Mouse (Mus musculus): Measurements from ENCODE around the gene Sclt1.

DNA sequence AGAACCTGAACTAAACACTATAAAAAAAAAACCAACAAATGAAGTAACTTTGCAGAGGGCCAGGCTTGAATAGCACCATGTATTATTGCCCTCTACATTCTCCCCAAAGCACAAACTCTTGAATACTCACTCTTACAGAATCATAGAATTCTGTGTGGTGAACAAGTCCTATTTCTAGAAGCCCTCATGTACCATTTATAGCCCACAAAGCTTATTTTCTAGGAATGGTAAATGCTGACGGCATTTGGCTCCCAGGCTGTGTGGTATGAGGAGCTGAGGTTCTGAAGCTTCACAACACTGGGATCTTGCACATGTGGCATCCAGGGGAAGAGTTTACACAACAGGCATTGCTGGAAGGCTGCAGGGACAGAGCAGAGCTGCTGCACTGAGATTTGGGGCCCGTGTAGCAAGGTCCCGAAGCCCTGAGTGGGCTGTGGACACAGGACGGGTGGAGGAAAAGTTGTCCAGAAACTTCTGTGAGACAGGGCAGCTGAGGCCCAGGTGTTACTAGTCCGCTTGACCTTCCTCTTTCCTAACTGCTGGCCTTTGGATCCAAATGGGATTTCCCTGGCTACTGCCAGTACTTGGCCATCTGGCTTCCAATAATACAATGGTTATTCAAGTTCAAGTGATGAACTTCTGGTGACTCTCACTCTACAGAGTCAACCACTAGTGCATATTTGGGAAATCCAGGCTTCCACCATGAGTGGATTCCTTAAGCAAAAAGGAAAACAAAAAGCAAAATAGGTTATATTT lies 127.9 kb downstream of the Sclt1 start:
- TF ChIP-seq CTCF (IDR thresholded peaks at IDR 0.05; ENCODE audit: borderline replicate concordance, control insufficient read depth, extremely low read depth, insufficient read depth, low read length, poor library complexity): no peak
- TF ChIP-seq POLR2A (IDR thresholded peaks at IDR 0.05; ENCODE audit: control insufficient read depth, extremely low read depth, insufficient read depth, low read length, poor library complexity): no peak
